Mouse (Mus musculus) liver, postnatal 0 days (tissue): ENCODE results near the gene Spns1. TPM values are rescaled to one million over a fixed set of nuclear protein-coding genes. Genes with fewer than 3 reads are reported as not detected.
A peak's percentile ranks its signal among the peaks of the same experiment; 100 is the strongest.

Experiments
- ATAC-seq: fragments of 200-750 bp; cut with Nextera tagmentation; 2 replicates; pipeline ENCODE4 v1.8.0; 2017; ENCODE audit warnings: mild to moderate bottlenecking, moderate library complexity
- DNase-seq: peaks from one replicate; pipeline ENCODE4 v3.0.0-alpha.2; 2016
- H3K27ac ChIP-seq: fragments of 300-500 bp; sonication (generic); 2 replicates; pipeline ENCODE4 v1.5.1; 2014; ENCODE audit warnings: antibody characterized with exemption, moderate library complexity, mild to moderate bottlenecking, low read depth
- H3K27me3 ChIP-seq: fragments of 300-500 bp; sonication (generic); 2 replicates; pipeline ENCODE4 v1.6.1; 2014; ENCODE audit warnings: low read length, control low read depth, mixed read lengths; ENCODE audit not compliant: insufficient read depth
- H3K36me3 ChIP-seq: fragments of 300-500 bp; sonication (generic); replicated peaks from 2 replicates; pipeline ENCODE4 v1.6.1; 2014; ENCODE audit warnings: mild to moderate bottlenecking, control low read depth, low read length, moderate library complexity, mixed read lengths; ENCODE audit not compliant: insufficient read depth
- H3K4me1 ChIP-seq: fragments of 300-500 bp; sonication (generic); 2 replicates; pipeline ENCODE4 v1.6.1; 2014; ENCODE audit warnings: antibody characterized with exemption, mild to moderate bottlenecking, control low read depth; ENCODE audit not compliant: insufficient read depth
- H3K4me2 ChIP-seq: fragments of 300-500 bp; sonication (generic); 2 replicates; pipeline ENCODE4 v1.6.1; 2014; ENCODE audit warnings: low read depth, mild to moderate bottlenecking, low read length, moderate library complexity, mixed read lengths
- H3K4me3 ChIP-seq: fragments of 300-500 bp; sonication (generic); 2 replicates; pipeline ENCODE4 v1.5.1; 2014; ENCODE audit warnings: low read depth, low read length
- H3K9ac ChIP-seq: fragments of 300-500 bp; sonication (generic); replicated peaks from 2 replicates; pipeline ENCODE4 v1.6.1; 2014; ENCODE audit warnings: mild to moderate bottlenecking, moderate library complexity
- H3K9me3 ChIP-seq: fragments of 300-500 bp; sonication (generic); 2 replicates; pipeline ENCODE4 v1.6.1; 2016; ENCODE audit warnings: mild to moderate bottlenecking, control low read depth, low read length, mixed read lengths
- CTCF ChIP-seq: sonication (generic); IDR thresholded peaks from 2 replicates; pipeline ENCODE4 v1.5.1; 2016; ENCODE audit warnings: antibody characterized with exemption, low read depth
- EP300 ChIP-seq: IDR thresholded peaks from 2 replicates; pipeline ENCODE4 v1.6.1; 2016; ENCODE audit warnings: antibody characterized with exemption, low read depth, mild to moderate bottlenecking
- WGBS: fragments of 180-500 bp; shearing (Covaris S2); extraction: QIAGEN DNeasy Blood & Tissue Kit; methylation state at CpG from one replicate; pipeline ENCODE4 v1.1.7; 2014; ENCODE audit not compliant: insufficient replicate concordance; 5-methylcytosine and 5-hydroxymethylcytosine counted together
- polyA plus RNA-seq: library from polyadenylated mRNA; unstranded; fragments of >200 nt; fragmentation: Nextera tagmentation; extraction: Ambion mirVana; gene quantifications from 2 replicates; pipeline ENCODE4 v1.2.1, GENCODE M21; 2015

Spns1 gene
- polyA plus RNA-seq, 1 experiment from 2014 or later = 18.6 TPM

DNA sequence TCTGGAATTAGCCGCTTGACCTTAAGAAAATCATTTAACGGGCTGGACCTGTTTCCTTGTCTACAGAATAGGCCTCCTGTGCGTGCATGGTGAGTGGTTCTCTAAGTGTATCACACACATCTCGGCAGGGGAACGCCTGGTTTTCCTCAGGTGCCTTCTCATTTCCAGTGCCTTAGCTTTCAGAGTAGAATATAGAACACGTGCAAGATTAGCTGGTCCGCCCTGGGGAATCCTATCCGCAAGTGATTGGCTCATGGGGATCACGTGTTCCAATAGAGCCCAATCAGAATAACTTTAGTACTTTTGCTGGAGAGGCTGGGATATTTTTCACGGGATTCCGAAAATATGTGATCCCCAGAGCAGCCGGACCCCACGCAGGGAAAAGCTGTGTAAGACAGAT lies 18.2 kb downstream of the Spns1 start:
- TF ChIP-seq CTCF (no peak), EP300 (no peak)
- Histone ChIP-seq H3K4me2 (no peak overlapping the region; the same call in 1 of the 2 replicates), H3K36me3 (no peaks in the 10 kb centered on the region), H3K27me3 (no peaks in the 10 kb centered on the region), H3K4me1 (peaks cover 14% of the 10 kb centered on the region), H3K9ac (no peak overlapping the region), H3K27ac (no peak overlapping the region), H3K4me3 (no peak overlapping the region), H3K9me3 (no peaks in the 10 kb centered on the region)
- ATAC-seq (no peak), DNase-seq (no peak)
- WGBS = 72% methylated on average over 13 of the region's 13 CpGs

GRCm38 (mm10) chr7:126358413-126358812 lies 18.8 kb downstream of the Spns1 start:
- TF ChIP-seq CTCF (no peak), EP300 (no peak)
- no peak overlapping the region for H3K4me2 ChIP-seq
- H3K27ac ChIP-seq = no peak overlapping the region
- peaks cover 14% of the 10 kb centered on the region for H3K4me1 ChIP-seq
- no peaks in the 10 kb centered on the region for H3K27me3 ChIP-seq
- no peak overlapping the region for H3K4me3 ChIP-seq
- no peak for ATAC-seq
- H3K36me3 ChIP-seq = no peaks in the 10 kb centered on the region
- no peaks in the 10 kb centered on the region for H3K9me3 ChIP-seq
- H3K9ac ChIP-seq = no peak overlapping the region
- WGBS = 85% methylated on average over 9 of the region's 9 CpGs
- DNase-seq = no peak

DNA sequence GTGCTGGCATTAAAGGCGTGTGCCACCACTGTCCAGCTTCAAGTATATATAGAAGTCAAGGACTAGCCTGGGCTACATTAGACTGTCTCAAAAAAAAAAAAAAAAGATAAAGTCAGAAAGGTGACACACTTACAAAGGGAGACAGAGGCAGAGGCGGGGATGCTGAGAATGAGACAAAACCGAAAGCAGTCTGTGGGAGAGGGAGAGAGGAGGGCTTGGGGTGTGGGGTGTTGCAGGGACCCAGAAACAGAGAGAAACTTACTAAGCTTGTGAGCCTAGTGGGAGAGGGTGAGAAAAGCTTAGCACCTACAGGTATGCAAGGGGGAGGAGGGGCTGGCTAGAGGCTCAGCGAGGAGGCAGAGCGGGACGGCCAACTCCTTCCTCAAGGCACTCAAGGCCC lies 19.4 kb downstream of the Spns1 start:
- ATAC-seq (no peak), DNase-seq (no peak)
- H3K27ac ChIP-seq = no peak overlapping the region
- H3K4me1 ChIP-seq = peaks cover 14% of the 10 kb centered on the region
- WGBS = 83% methylated on average over 6 of the region's 6 CpGs
- H3K9ac ChIP-seq = no peak overlapping the region
- TF ChIP-seq EP300 (no peak), CTCF (no peak)
- H3K4me3 ChIP-seq = no peak overlapping the region
- H3K9me3 ChIP-seq = no peaks in the 10 kb centered on the region
- no peaks in the 10 kb centered on the region for H3K36me3 ChIP-seq
- no peak overlapping the region for H3K4me2 ChIP-seq
- no peaks in the 10 kb centered on the region for H3K27me3 ChIP-seq

- H3K4me2 ChIP-seq = peak overlapping the region; percentile 53
- ATAC-seq (peak; percentile 81), DNase-seq (peak; percentile 28)
- H3K9ac ChIP-seq = no peak overlapping the region
- no peak overlapping the region for H3K4me3 ChIP-seq
- no peaks in the 10 kb centered on the region for H3K9me3 ChIP-seq
- H3K27ac ChIP-seq = peak overlapping the region; percentile 22; the same call in 1 of the 2 replicates
- H3K27me3 ChIP-seq = no peaks in the 10 kb centered on the region
- peaks cover 14% of the 10 kb centered on the region for H3K4me1 ChIP-seq
- 25% methylated on average over 7 of the region's 7 CpGs for WGBS
- TF ChIP-seq EP300 (peak; percentile 58; the same call in 1 of the 2 replicates), CTCF (no peak)
- no peaks in the 10 kb centered on the region for H3K36me3 ChIP-seq
Observed at GRCm38 (mm10) chr7:126356793-126357591, 20.3 kb downstream of the Spns1 start.

GRCm38 (mm10) chr7:126355847-126356597 lies 21.2 kb downstream of the Spns1 start:
- TF ChIP-seq CTCF (no peak), EP300 (no peak)
- ATAC-seq = no peak
- 59% methylated on average over 5 of the region's 5 CpGs for WGBS
- Histone ChIP-seq H3K4me2 (no peak overlapping the region), H3K36me3 (no peaks in the 10 kb centered on the region), H3K4me1 (peaks cover 14% of the 10 kb centered on the region), H3K27ac (no peak overlapping the region; the same call in 1 of the 2 replicates), H3K4me3 (no peak overlapping the region), H3K9ac (no peak overlapping the region), H3K27me3 (no peaks in the 10 kb centered on the region), H3K9me3 (no peaks in the 10 kb centered on the region)
- DNase-seq = no peak

DNA sequence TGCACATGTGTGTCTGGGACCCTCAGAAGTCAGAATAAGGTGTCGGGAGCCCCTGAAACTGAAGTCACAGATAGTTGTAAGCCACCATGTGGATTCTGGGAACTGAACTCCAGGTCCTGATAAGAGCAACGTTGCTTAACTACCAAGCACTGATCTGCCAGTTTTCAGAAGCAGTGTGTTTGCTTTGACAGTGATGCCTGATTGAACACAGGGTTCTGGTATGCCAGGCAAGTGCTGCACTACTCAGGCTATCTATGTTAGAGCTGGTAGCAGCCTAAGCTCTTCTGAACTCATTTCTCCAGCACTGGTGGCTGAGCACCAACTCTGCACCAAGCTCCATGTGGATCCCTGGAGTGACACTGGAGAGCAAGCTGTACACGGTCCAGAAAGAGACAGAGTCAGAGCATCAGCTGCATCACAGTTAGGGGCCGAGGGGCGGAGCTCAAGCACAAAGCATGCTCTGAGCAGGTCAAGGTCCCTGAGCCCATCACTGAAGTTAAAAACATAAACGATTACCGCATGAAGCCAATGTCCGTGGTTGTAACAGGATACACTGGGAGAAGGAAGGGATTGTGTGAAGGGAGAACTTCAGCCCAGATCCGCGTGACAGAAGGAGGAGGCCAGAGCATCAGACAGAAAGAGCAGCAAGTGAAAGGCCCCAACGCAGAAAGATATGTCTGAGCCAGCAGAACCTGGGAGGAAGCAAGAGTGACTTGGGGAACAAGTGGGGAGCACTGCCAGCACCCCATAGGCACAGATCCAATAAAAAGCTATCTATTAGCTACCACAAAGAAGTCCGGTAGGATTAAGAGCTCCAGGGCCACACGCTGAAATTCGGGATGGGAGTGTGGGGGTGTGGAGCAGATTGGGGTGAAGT lies 22.3 kb downstream of the Spns1 start:
- TF ChIP-seq CTCF = no peak
- TF ChIP-seq EP300 = no peak
- Histone ChIP-seq H3K4me1 (peaks cover 14% of the 10 kb centered on the region), H3K27me3 (no peaks in the 10 kb centered on the region), H3K4me2 (no peak overlapping the region), H3K27ac (no peak overlapping the region), H3K36me3 (no peaks in the 10 kb centered on the region), H3K9me3 (no peaks in the 10 kb centered on the region), H3K4me3 (no peak overlapping the region), H3K9ac (no peak overlapping the region)
- WGBS = 46% methylated on average over 14 of the region's 14 CpGs
- ATAC-seq (peak; percentile 51; the same call in 1 of the 2 replicates), DNase-seq (no peak)
